Mouse (Mus musculus) forebrain, embryonic 11.5 days (tissue): ENCODE measurements at regions not wholly inside any gene's neighbourhood (a gene's known extent, or its start where the extent isn't known, plus 50 kb on each side); places are given as distances from the start of the nearest gene placed in this dataset.

Source experiments
- ATAC-seq: fragments of 200-750 bp; cut with Nextera tagmentation; replicated peaks from 2 replicates; pipeline ENCODE4 v1.8.0; 2017; ENCODE audit warnings: moderate TSS enrichment; ENCODE audit not compliant: low FRiP score
- DNase-seq: peaks from one replicate; pipeline ENCODE4 v3.0.0-alpha.2; 2017; ENCODE audit warnings: low spot score
- H3K27ac ChIP-seq: fragments of 300-500 bp; sonication (generic); 2 replicates; pipeline ENCODE4 v1.5.1; 2014; ENCODE audit warnings: low read depth, low read length
- H3K27me3 ChIP-seq: fragments of 300-500 bp; sonication (generic); 2 replicates; pipeline ENCODE4 v1.6.1; 2014; ENCODE audit warnings: mild to moderate bottlenecking, low read length, mixed read lengths; ENCODE audit not compliant: control insufficient read depth, insufficient read depth
- H3K36me3 ChIP-seq: fragments of 300-500 bp; sonication (generic); 2 replicates; pipeline ENCODE4 v1.6.1; 2014; ENCODE audit warnings: mild to moderate bottlenecking, low read length, moderate library complexity, mixed read lengths; ENCODE audit not compliant: control insufficient read depth, insufficient read depth
- H3K4me1 ChIP-seq: fragments of 300-500 bp; sonication (generic); replicated peaks from 2 replicates; pipeline ENCODE4 v1.6.1; 2014; ENCODE audit warnings: low read length, mixed read lengths; ENCODE audit not compliant: control insufficient read depth, insufficient read depth
- H3K4me2 ChIP-seq: fragments of 300-500 bp; sonication (generic); 2 replicates; pipeline ENCODE4 v1.6.1; 2014; ENCODE audit warnings: low read depth, mild to moderate bottlenecking, low read length, moderate library complexity, mixed read lengths; ENCODE audit not compliant: severe bottlenecking
- H3K4me3 ChIP-seq: fragments of 300-500 bp; sonication (generic); 2 replicates; pipeline ENCODE4 v1.5.1; 2014; ENCODE audit warnings: low read depth, low read length
- H3K9ac ChIP-seq: fragments of 300-500 bp; sonication (generic); 2 replicates; pipeline ENCODE4 v1.6.1; 2014; ENCODE audit warnings: low read length
- H3K9me3 ChIP-seq: fragments of 300-500 bp; sonication (generic); 2 replicates; pipeline ENCODE4 v1.6.1; 2016; ENCODE audit warnings: low read length, mixed read lengths; ENCODE audit not compliant: control insufficient read depth
- whole genome bisulfite sequencing: fragments of 180-500 bp; shearing (Covaris S2); extraction: QIAGEN DNeasy Blood & Tissue Kit; methylation state at CpG from one replicate; pipeline ENCODE4 v1.1.7; 2014; 5-methylcytosine and 5-hydroxymethylcytosine counted together

DNA sequence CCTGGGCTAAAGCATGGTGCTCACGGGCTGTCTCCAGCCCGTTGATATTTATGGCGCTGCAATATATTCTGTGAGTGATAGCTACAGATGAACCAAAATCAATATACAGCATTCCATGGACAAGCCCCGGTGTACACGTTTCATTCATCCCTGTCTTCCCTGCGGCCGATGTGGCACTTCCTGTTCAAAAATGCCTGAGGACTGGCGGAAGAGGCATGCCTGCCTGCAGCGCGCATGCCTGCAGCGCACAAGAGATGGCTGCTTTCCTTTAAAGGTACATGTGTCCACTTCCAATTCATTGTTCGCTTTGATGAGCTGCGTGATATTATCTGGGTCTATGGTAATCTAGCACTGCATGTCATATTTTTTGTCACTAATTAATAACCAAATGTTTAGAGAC is 527.6 kb downstream of the Rnf144b start:
- ATAC-seq (no peak), DNase-seq (no peak)
- H3K27me3 ChIP-seq, result no peaks in the 10 kb centered on the region
- no peak overlapping the region for H3K9ac ChIP-seq
- no peaks in the 10 kb centered on the region for H3K9me3 ChIP-seq
- no peaks in the 10 kb centered on the region; the same call in 1 of the 2 replicates for H3K4me1 ChIP-seq
- no peak overlapping the region for H3K27ac ChIP-seq
- no peak overlapping the region for H3K4me2 ChIP-seq
- H3K4me3 ChIP-seq, result no peak overlapping the region
- 89% methylated on average over 13 of the region's 13 CpGs for WGBS
- H3K36me3 ChIP-seq, result no peaks in the 10 kb centered on the region

DNA sequence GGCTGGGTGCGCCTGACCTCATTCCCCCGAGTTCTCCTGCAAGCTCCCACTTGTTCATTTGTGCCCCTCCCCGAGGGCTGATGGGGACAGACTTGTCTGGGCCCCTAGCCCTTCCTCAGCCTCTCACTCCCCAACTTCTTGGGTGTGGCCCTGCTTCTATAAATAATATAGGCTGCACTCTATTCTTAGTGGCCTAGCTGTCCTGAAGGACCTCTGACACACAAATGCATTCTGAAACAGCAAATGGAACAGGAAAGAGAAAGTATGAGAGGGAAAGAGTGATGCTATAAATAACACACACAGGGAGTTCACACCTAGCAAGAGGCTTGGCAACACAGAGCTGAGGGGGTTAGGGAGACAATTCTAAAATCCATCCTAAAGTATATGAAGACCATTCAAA is 544.0 kb downstream of the Rnf144b start:
- Histone ChIP-seq H3K36me3 (no peaks in the 10 kb centered on the region), H3K4me1 (peaks cover 3% of the 10 kb centered on the region; the same call in 1 of the 2 replicates), H3K27ac (no peak overlapping the region), H3K9me3 (no peaks in the 10 kb centered on the region), H3K4me2 (no peak overlapping the region), H3K4me3 (no peak overlapping the region), H3K27me3 (no peaks in the 10 kb centered on the region), H3K9ac (no peak overlapping the region)
- ATAC-seq (no peak), DNase-seq (no peak)
- 74% methylated on average over 3 of the region's 3 CpGs for WGBS

DNA sequence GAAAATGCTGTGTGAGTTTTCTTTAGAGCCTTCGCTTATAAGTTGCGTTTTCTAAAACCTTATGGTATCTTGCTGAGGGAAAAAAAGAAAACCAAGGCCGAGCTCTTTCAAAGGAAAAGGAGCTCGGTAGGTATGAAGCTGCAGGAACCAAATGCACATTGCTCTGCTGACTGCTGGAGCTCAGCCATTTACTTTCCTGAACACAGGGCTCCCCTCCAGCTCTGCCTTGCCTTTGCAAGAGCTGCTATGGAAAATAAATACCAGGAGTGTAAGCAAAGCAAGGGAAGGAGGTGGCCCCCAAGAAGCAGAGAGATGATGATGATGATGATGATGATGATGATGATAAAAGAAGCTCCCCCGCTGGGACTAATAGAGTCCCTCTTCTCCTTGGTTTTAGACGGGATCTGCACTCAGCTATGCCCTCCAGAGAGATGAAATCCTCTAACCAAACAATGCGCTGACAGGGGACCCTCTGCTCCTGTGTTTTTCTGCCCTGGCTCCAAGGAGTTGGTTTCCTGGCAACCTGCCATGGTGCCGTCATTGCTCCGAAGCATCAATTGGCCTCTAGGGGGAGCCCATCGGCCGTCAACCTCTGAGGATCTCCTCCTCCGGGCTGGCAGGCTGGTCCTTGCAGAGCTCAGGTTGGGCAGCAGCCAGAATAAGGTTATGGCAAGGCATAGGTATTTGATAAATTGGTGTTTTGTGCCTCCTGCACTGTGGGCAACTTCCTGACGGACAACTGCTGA is 544.7 kb downstream of the Rnf144b start:
- H3K9ac ChIP-seq, result peak overlapping the region; percentile 35; the same call in 1 of the 2 replicates

DNA sequence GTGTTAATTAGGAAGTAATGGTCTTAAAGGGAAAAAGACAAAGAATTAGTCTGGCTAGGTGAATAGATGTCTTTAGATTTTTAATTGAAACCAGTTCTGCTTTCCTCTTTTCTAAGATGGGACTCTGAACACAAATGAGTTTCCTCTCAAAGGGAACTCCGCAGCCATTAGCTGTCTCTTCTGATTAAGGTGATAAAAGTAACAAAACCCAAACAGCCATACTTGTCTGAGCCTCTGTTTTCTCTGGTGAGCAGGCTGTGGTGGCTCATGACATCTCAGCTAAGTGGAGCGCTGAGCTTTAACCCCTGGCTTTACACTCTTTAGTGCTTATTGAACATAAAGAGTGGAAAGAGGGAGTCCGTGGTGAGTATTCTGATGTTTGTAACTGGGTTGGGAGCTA is 565.7 kb downstream of the Rnf144b start:
- Histone ChIP-seq H3K4me2 (no peak overlapping the region), H3K27me3 (no peaks in the 10 kb centered on the region), H3K27ac (no peak overlapping the region), H3K36me3 (no peaks in the 10 kb centered on the region), H3K4me1 (no peaks in the 10 kb centered on the region), H3K9ac (no peak overlapping the region), H3K9me3 (no peaks in the 10 kb centered on the region), H3K4me3 (no peak overlapping the region)
- no peak for DNase-seq
- ATAC-seq, result no peak
- 55% methylated on average over 3 of the region's 3 CpGs for WGBS

More for the DNA sequence above, 544.7 kb downstream of the Rnf144b start:
- DNase-seq (peak; percentile 96), ATAC-seq (peak; percentile 71)
- Histone ChIP-seq H3K36me3 (no peaks in the 10 kb centered on the region), H3K27ac (peak overlapping the region; percentile 13; the same call in 1 of the 2 replicates), H3K4me2 (0 out of 2 replicates have a peak overlapping the region, but pooled peaks have one; percentile 8), H3K27me3 (no peaks in the 10 kb centered on the region), H3K4me1 (peaks cover 3% of the 10 kb centered on the region; the same call in 1 of the 2 replicates), H3K9me3 (no peaks in the 10 kb centered on the region), H3K4me3 (no peak overlapping the region)
- 27% methylated on average over 13 of the region's 13 CpGs for WGBS

DNA sequence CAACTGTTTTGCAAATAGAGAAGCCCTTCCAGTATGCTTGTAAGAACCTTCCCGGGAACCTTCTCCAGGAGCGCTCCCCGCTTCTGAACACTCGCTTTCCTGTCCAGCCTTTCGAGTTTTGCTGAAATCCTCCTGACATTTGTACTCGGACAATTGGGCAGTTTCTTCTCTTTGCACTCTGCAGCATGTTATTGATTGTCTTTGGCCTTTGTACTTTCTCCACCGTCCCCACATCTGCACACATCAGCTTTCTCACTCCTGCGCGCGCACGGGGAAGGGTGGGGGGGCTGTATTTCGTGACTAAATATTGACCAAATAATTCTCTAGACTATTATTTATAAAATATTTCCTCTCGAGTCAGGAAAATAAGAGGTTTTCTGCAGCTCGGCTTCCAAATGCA is 567.2 kb upstream of the Id4 start:
- ATAC-seq (no peak), DNase-seq (no peak)
- WGBS, result 88% methylated on average over 14 of the region's 14 CpGs

DNA sequence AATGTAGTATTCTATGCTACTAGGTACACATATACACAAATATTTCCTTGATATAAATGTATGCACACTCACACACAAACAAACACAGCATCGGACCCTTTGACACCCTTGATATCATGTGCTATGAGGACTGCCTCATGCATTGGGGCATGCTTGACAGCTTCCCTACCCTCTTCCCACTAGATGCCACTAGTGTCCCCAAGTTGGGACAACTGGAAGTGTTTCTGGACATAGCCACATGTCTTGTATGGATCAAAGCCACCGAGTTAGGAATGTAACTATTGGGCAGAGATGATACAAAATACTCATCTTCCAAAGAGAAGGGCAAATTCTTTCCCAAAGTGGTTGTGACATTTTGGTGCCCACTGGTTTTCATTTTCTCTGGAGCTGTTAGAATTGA is 565.2 kb upstream of the Id4 start:
- Histone ChIP-seq H3K4me1 (no peaks in the 10 kb centered on the region), H3K9me3 (no peaks in the 10 kb centered on the region), H3K4me2 (no peak overlapping the region), H3K36me3 (no peaks in the 10 kb centered on the region), H3K4me3 (no peak overlapping the region), H3K9ac (no peak overlapping the region), H3K27ac (no peak overlapping the region), H3K27me3 (no peaks in the 10 kb centered on the region)
- 91% methylated on average over 2 of the region's 2 CpGs for WGBS
- no peak for ATAC-seq
- DNase-seq, result no peak

More for the DNA sequence above, 567.2 kb upstream of the Id4 start:
- H3K4me1 ChIP-seq, result no peaks in the 10 kb centered on the region
- H3K9me3 ChIP-seq, result no peaks in the 10 kb centered on the region
- no peak overlapping the region for H3K9ac ChIP-seq
- no peaks in the 10 kb centered on the region for H3K27me3 ChIP-seq
- no peaks in the 10 kb centered on the region for H3K36me3 ChIP-seq
- H3K4me3 ChIP-seq, result no peak overlapping the region
- H3K4me2 ChIP-seq, result no peak overlapping the region
- no peak overlapping the region for H3K27ac ChIP-seq

DNA sequence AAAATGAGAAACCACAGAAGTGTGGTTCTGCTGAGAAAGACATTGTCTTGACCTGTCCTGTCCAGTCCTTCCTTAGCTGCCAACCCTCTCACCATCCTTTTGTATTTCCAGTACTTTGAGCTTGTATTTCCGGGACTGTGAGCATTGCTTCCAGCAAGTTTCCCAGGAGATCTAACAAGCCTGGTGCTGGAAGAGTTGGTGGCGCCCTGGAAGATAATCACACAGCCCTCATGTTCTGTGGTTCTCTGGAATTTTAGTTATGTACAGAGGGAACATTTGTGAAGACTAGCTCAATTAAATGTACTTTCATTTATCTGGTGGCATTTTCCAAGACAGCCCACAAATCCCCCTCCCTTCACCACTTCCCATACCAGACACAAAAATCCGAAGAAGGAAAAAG is 560.5 kb upstream of the Id4 start:
- H3K36me3 ChIP-seq, result no peaks in the 10 kb centered on the region

DNA sequence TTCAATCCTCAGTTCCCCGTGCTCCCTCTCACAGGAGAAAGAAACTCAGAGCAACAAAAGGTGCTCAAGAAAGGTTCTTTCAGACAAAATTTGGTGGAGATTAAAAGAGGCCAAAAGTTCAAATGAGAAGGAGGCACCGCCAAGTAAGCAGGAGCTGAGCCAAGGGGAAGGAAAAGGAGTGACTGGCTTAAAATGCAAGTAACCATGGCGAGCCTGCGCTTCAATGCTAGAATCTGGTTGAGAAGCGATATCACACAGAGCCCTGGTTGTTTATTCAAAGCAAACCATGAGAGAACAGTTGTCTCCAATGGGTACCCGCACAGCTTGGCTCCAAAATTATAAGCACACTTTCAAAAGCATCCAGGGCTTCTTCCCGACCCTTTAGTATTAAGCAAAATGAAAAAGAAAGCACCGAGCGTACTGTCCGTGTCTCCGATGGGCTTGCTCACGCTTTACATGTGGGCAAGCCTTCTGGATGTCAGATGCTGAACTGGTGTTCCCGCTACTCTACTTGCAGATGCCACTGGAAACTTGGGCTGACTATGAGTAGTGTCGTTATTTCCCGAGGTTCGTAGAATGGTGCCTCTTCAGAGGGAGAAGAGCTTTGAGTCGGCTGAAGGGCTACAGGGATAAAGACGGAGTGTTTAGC is 552.9 kb upstream of the Id4 start:
- Histone ChIP-seq H3K4me3 (no peak overlapping the region), H3K9me3 (no peaks in the 10 kb centered on the region), H3K27ac (no peak overlapping the region), H3K4me1 (no peaks in the 10 kb centered on the region), H3K9ac (no peak overlapping the region), H3K27me3 (no peaks in the 10 kb centered on the region), H3K4me2 (no peak overlapping the region), H3K36me3 (no peaks in the 10 kb centered on the region)
- no peak for ATAC-seq
- 69% methylated on average over 18 of the region's 18 CpGs for WGBS
- DNase-seq, result no peak

More for the DNA sequence above, 560.5 kb upstream of the Id4 start:
- WGBS, result 76% methylated on average over 3 of the region's 3 CpGs
- DNase-seq, result no peak
- no peak overlapping the region for H3K9ac ChIP-seq
- no peak for ATAC-seq
- no peaks in the 10 kb centered on the region for H3K27me3 ChIP-seq
- no peak overlapping the region for H3K4me2 ChIP-seq
- H3K27ac ChIP-seq, result no peak overlapping the region
- H3K9me3 ChIP-seq, result no peaks in the 10 kb centered on the region
- no peaks in the 10 kb centered on the region for H3K4me1 ChIP-seq
- H3K4me3 ChIP-seq, result no peak overlapping the region
